ENCODE assay signal across 16 mouse cellular contexts in the genomic region with DNA sequence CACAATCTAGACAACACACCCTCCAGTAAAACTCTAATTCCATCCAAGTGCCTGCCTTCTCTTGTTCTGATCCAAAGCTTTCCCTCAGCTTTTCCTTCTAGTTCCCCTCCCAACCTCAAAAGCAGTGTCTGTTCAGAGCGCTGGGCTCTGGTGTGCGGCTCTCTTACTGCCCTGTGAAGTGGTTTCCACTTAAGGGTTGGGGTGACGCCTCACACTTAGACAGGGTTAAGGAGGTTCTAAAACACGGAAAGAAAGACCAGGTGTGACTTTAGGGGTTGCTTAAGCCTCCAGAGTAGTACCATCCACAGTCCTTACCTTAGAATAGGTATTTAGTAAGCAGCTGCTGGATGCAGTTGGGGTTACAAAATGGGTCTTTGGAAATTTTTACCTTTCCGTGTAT.
"Had no signal": no experiment of that assay in that cellular context is flagged by ENCODE, and none has a peak within 500 bp of the region (broad histone marks: within the 10 kb centered on the region; RNA-seq: fewer than 3 reads in every experiment).

No protein-coding gene starts in this region.

- H3K27me3 ChIP-seq: limb, embryonic 12.5 days; midbrain, embryonic 15.5 days; neural tube, embryonic 13.5 days; stomach, embryonic 15.5 days had no signal

- H3K27ac ChIP-seq: kidney, postnatal 0 days; limb, embryonic 12.5 days; liver, embryonic 14.5 days; macrophage; midbrain, embryonic 15.5 days; stomach, embryonic 15.5 days had no signal

- H3K4me1 ChIP-seq: megakaryocyte, embryonic 14.5 days; stomach, embryonic 15.5 days had no signal

- H3K36me3 ChIP-seq: midbrain, embryonic 15.5 days; neural tube, embryonic 13.5 days; stomach, embryonic 15.5 days had no signal

- ATAC-seq: midbrain, embryonic 15.5 days had no signal

- H3K9me3 ChIP-seq: limb, embryonic 12.5 days; megakaryocyte, embryonic 14.5 days; midbrain, embryonic 15.5 days; neural tube, embryonic 13.5 days; stomach, embryonic 15.5 days had no signal

- H3K4me3 ChIP-seq: limb, embryonic 12.5 days; megakaryocyte, embryonic 14.5 days; midbrain, embryonic 15.5 days; neural tube, embryonic 13.5 days; stomach, embryonic 15.5 days had no signal

- H3K4me2 ChIP-seq: limb, embryonic 12.5 days; midbrain, embryonic 11.5 days; midbrain, embryonic 15.5 days; neural tube, embryonic 13.5 days; stomach, embryonic 15.5 days had no signal

- DNase-seq: kidney, adult 11 months; kidney, adult 9 months; kidney, postnatal 36 days; layer of hippocampus, adult 9-11 months; layer of hippocampus, postnatal 36 days; right cerebral cortex, postnatal 14 days; thymus, postnatal 14 days had no signal

- H3K9ac ChIP-seq: limb, embryonic 12.5 days; liver, embryonic 14.5 days; midbrain, embryonic 15.5 days; neural tube, embryonic 13.5 days; stomach, embryonic 15.5 days had no signal
